Mouse (Mus musculus) liver, embryonic 14.5 days (tissue): ENCODE results near the gene Hoxb2.

Experiments
- CTCF ChIP-seq: IDR thresholded peaks from 2 replicates; pipeline ENCODE4 v1.5.1; 2016; ENCODE audit warnings: antibody characterized with exemption, low read depth, control low read depth
- EP300 ChIP-seq: IDR thresholded peaks from 2 replicates; pipeline ENCODE4 v1.6.1; 2016; ENCODE audit warnings: antibody characterized with exemption, low read depth

DNA sequence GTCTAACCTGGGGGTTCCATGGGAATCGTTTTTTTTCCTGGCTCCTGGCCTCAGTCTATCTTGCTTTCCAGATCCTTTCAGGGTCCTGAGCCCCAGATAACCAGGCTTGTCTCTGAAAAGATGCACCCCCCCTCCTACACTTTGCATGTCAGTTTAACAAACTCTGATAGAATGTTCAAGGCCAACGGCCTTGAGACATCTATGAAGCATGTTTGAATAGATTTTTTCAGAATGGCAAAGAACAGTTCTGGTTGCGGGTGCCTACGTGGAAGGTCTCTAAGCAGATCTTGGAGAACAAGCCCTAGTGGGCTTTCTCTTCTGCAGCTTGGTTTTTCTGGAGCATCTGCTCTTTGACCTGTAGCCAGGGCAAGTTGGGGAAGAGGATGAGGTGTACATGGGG is 41.6 kb upstream of the Hoxb2 start:
- no peak for TF ChIP-seq CTCF
- TF ChIP-seq EP300 = no peak
